Mouse (Mus musculus): ENCODE measurements around the gene Ppp6r2. TPM values are rescaled to one million over a fixed set of nuclear protein-coding genes. Genes with fewer than 3 reads are reported as not detected.
A peak's percentile ranks its signal among the peaks of the same experiment; 100 is the strongest.

Ppp6r2 gene
- polyA plus RNA-seq (2012; fragmentation: generic; extraction: Trizol): 18.4 TPM
- long read RNA-seq, experiment 1, partial matches to known transcripts: 0 of 26 reads
- long read RNA-seq, experiment 1, other reads (novel, unspliced or antisense): 24 of 26 reads
- long read RNA-seq, experiment 2, transcript Ppp6r2-203 (8 exons, 2,072 nt): major isoform, 6 of 48 reads
- long read RNA-seq, experiment 2, partial matches to known transcripts: 2 of 48 reads
- long read RNA-seq, experiment 2, other reads (novel, unspliced or antisense): 39 of 48 reads

- H3K27me3 ChIP-seq (ENCODE audit: control insufficient read depth, insufficient read depth, insufficient read length): no peaks in the 10 kb centered on the region
Observed at GRCm38 (mm10) chr15:89210915-89211715, at the start of gene Ppp6r2. Gene Ppp6r2, plus strand, starts transcription at chr15:89211553.

DNA sequence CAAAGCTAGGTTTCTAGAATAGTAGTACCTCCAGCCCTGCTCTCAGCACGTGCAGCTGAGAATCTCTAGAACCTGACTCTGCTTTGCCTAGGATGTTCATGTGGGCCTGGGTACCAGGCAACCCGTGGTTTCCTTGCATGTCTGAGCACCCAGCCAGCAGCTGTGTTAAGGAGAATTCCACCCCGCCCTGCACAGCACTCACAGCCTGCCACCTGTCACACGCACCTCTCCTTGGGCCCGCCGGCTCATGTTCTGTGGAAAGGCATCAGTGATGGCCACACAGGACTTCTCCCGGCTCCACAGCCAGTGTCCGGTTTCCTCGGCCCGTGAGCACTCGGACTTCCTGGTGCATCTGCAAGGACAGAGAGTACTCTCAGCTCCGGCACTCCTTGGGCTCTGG, 45.9 kb upstream of the Ppp6r2 start:
- H3K27me3 ChIP-seq (ENCODE audit: control insufficient read depth, insufficient read depth, insufficient read length): no peaks in the 10 kb centered on the region
- H3K79me2 ChIP-seq (ENCODE audit: control insufficient read depth, insufficient read depth): peaks cover 44% of the 10 kb centered on the region
- H3K79me3 ChIP-seq (ENCODE audit: low read depth): peaks cover 24% of the 10 kb centered on the region
- H3K4me3 ChIP-seq (ENCODE audit: insufficient read depth, poor library complexity, severe bottlenecking): no peak overlapping the region
- H3ac ChIP-seq (ENCODE audit: control insufficient read depth, insufficient read length, low read depth): no peak overlapping the region
- peaks cover 91% of the 10 kb centered on the region for H3K36me3 ChIP-seq (ENCODE audit: control insufficient read depth, insufficient read depth)
- no peak for TF ChIP-seq FOSL1 (IDR thresholded peaks at IDR 0.05; ENCODE audit: insufficient read depth, low read length, poor library complexity, severe bottlenecking)
- no peak for TF ChIP-seq CEBPB (IDR thresholded peaks at IDR 0.05; ENCODE audit: low read depth)
- no peak for TF ChIP-seq MYOD1 (IDR thresholded peaks at IDR 0.05; ENCODE audit: control insufficient read depth, insufficient read length, low read depth)
- TF ChIP-seq USF1 (IDR thresholded peaks at IDR 0.05; ENCODE audit: low read depth): no peak
- no peak for TF ChIP-seq MYOG (IDR thresholded peaks at IDR 0.05; ENCODE audit: control insufficient read depth, extremely low read depth, insufficient read length)
- no peak for TF ChIP-seq CTCF (IDR thresholded peaks at IDR 0.05; ENCODE audit: control insufficient read depth, insufficient read depth, insufficient read length)

More at GRCm38 (mm10) chr15:89210915-89211715, at the start of gene Ppp6r2:
- Histone ChIP-seq H3K79me2 (ENCODE audit: control insufficient read depth, insufficient read depth) (no peaks in the 10 kb centered on the region), H3K36me3 (ENCODE audit: control insufficient read depth, insufficient read depth) (no peaks in the 10 kb centered on the region), H3ac (ENCODE audit: control insufficient read depth, insufficient read length, low read depth) (peak within 1 kb of the TSS; percentile 82), H3K79me3 (ENCODE audit: low read depth) (peaks cover 2% of the 10 kb centered on the region), H3K4me3 (ENCODE audit: insufficient read depth, poor library complexity, severe bottlenecking) (peak within 1 kb of the TSS; percentile 90)
- TF ChIP-seq CTCF (IDR thresholded peaks at IDR 0.05; ENCODE audit: control insufficient read depth, insufficient read depth, insufficient read length) (no peak), MYOG (IDR thresholded peaks at IDR 0.05; ENCODE audit: control insufficient read depth, extremely low read depth, insufficient read length) (no peak)

- Histone ChIP-seq H3K79me3 (ENCODE audit: low read depth) (peaks cover 55% of the 10 kb centered on the region), H3K79me2 (ENCODE audit: control insufficient read depth, insufficient read depth) (peaks cover 78% of the 10 kb centered on the region), H3K4me3 (ENCODE audit: insufficient read depth, poor library complexity, severe bottlenecking) (no peak overlapping the region), H3K36me3 (ENCODE audit: control insufficient read depth, insufficient read depth) (peaks cover 71% of the 10 kb centered on the region), H3ac (ENCODE audit: control insufficient read depth, insufficient read length, low read depth) (peak overlapping the region; percentile 67), H3K27me3 (ENCODE audit: control insufficient read depth, insufficient read depth, insufficient read length) (no peaks in the 10 kb centered on the region)
- TF ChIP-seq MYOD1 (IDR thresholded peaks at IDR 0.05; ENCODE audit: control insufficient read depth, insufficient read length, low read depth): no peak
- no peak for TF ChIP-seq MAX (IDR thresholded peaks at IDR 0.05)
- TF ChIP-seq USF1 (IDR thresholded peaks at IDR 0.05; ENCODE audit: low read depth): no peak
- no peak for TF ChIP-seq MYOG (IDR thresholded peaks at IDR 0.05; ENCODE audit: control insufficient read depth, extremely low read depth, insufficient read length)
- no peak for TF ChIP-seq CEBPB (IDR thresholded peaks at IDR 0.05; ENCODE audit: low read depth)
- TF ChIP-seq FOSL1 (IDR thresholded peaks at IDR 0.05; ENCODE audit: insufficient read depth, low read length, poor library complexity, severe bottlenecking): no peak
- no peak for TF ChIP-seq CTCF (IDR thresholded peaks at IDR 0.05; ENCODE audit: control insufficient read depth, insufficient read depth, insufficient read length)
Observed at GRCm38 (mm10) chr15:89168922-89169321, 42.4 kb upstream of the Ppp6r2 start.

GRCm38 (mm10) chr15:89169431-89169830, 41.9 kb upstream of the Ppp6r2 start:
- peaks cover 71% of the 10 kb centered on the region for H3K36me3 ChIP-seq (ENCODE audit: control insufficient read depth, insufficient read depth)
- H3K79me3 ChIP-seq (ENCODE audit: low read depth): peaks cover 60% of the 10 kb centered on the region
- TF ChIP-seq CTCF (IDR thresholded peaks at IDR 0.05; ENCODE audit: control insufficient read depth, insufficient read depth, insufficient read length) (no peak), MAX (IDR thresholded peaks at IDR 0.05) (peak; percentile 60)
- no peak overlapping the region for H3K4me3 ChIP-seq (ENCODE audit: insufficient read depth, poor library complexity, severe bottlenecking)
- H3K79me2 ChIP-seq (ENCODE audit: control insufficient read depth, insufficient read depth): peaks cover 84% of the 10 kb centered on the region
- peak overlapping the region; percentile 67 for H3ac ChIP-seq (ENCODE audit: control insufficient read depth, insufficient read length, low read depth)
- H3K27me3 ChIP-seq (ENCODE audit: control insufficient read depth, insufficient read depth, insufficient read length): no peaks in the 10 kb centered on the region

DNA sequence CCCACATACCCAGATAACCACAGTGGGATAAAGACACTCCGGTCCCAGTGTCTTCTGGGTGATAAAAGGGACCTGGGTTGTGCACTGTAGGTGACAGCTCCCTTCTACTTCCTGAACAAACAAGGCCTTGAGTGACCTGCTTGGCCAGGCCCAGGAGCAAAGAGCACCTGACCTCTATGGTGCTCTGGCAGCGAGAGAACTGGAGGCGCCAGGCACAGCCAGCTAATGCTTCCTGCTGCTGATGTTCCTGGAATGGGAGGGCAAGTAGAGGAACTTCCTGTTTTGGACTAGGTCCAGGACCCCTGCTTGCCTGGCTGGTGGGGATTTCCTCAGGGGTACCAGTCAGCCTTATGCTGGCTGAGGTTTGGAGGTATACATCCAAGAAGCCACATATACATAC, 41.3 kb upstream of the Ppp6r2 start:
- H3K79me2 ChIP-seq (ENCODE audit: control insufficient read depth, insufficient read depth): peaks cover 90% of the 10 kb centered on the region
- H3K27me3 ChIP-seq (ENCODE audit: control insufficient read depth, insufficient read depth, insufficient read length): no peaks in the 10 kb centered on the region
- no peak overlapping the region for H3ac ChIP-seq (ENCODE audit: control insufficient read depth, insufficient read length, low read depth)
- H3K36me3 ChIP-seq (ENCODE audit: control insufficient read depth, insufficient read depth): peaks cover 69% of the 10 kb centered on the region
- no peak for TF ChIP-seq MYOD1 (IDR thresholded peaks at IDR 0.05; ENCODE audit: control insufficient read depth, insufficient read length, low read depth)
- TF ChIP-seq MAX (IDR thresholded peaks at IDR 0.05): no peak
- no peak overlapping the region for H3K4me3 ChIP-seq (ENCODE audit: insufficient read depth, poor library complexity, severe bottlenecking)
- peaks cover 66% of the 10 kb centered on the region for H3K79me3 ChIP-seq (ENCODE audit: low read depth)

- Histone ChIP-seq H3K79me2 (ENCODE audit: control insufficient read depth, insufficient read depth) (peaks cover 100% of the 10 kb centered on the region), H3ac (ENCODE audit: control insufficient read depth, insufficient read length, low read depth) (no peak overlapping the region), H3K27me3 (ENCODE audit: control insufficient read depth, insufficient read depth, insufficient read length) (no peaks in the 10 kb centered on the region), H3K4me3 (ENCODE audit: insufficient read depth, poor library complexity, severe bottlenecking) (no peak overlapping the region), H3K36me3 (ENCODE audit: control insufficient read depth, insufficient read depth) (peaks cover 64% of the 10 kb centered on the region), H3K79me3 (ENCODE audit: low read depth) (peaks cover 81% of the 10 kb centered on the region)
- TF ChIP-seq MAX (IDR thresholded peaks at IDR 0.05) (no peak), MYOD1 (IDR thresholded peaks at IDR 0.05; ENCODE audit: control insufficient read depth, insufficient read length, low read depth) (no peak)
Observed at GRCm38 (mm10) chr15:89171526-89172051, 39.8 kb upstream of the Ppp6r2 start.

All from C2C12 (cell line).